Mouse (Mus musculus) intestine, embryonic 16.5 days (tissue): ENCODE data around the gene Ppcdc. TPM values are rescaled to one million over a fixed set of nuclear protein-coding genes. Genes with fewer than 3 reads are reported as not detected.
A peak's percentile ranks its signal among the peaks of the same experiment; 100 is the strongest.
"Not testable (repeated sequence)": the region's sequence is repeated elsewhere in the genome, so short reads cannot be mapped to it uniquely, and the experiment has no call there.

Experiments used
- ATAC-seq: fragments of 200-750 bp; cut with Nextera tagmentation; 2 replicates; pipeline ENCODE4 v1.8.0; 2017; ENCODE audit warnings: moderate TSS enrichment, moderate library complexity
- H3K27ac ChIP-seq: fragments of 300-500 bp; sonication (generic); 2 replicates; pipeline ENCODE4 v1.5.1; 2014; ENCODE audit warnings: mild to moderate bottlenecking, low read length
- H3K27me3 ChIP-seq: fragments of 300-500 bp; sonication (generic); replicated peaks from 2 replicates; pipeline ENCODE4 v1.6.1; 2014; ENCODE audit warnings: low read length, control low read depth, mixed read lengths; ENCODE audit not compliant: control insufficient read depth, insufficient read depth
- H3K36me3 ChIP-seq: fragments of 300-500 bp; sonication (generic); 2 replicates; pipeline ENCODE4 v1.6.1; 2014; ENCODE audit warnings: low read length, control low read depth; ENCODE audit not compliant: control insufficient read depth, insufficient read depth
- H3K4me1 ChIP-seq: fragments of 300-500 bp; sonication (generic); 2 replicates; pipeline ENCODE4 v1.6.1; 2014; ENCODE audit warnings: low read length, control low read depth, mixed read lengths; ENCODE audit not compliant: control insufficient read depth, insufficient read depth
- H3K4me2 ChIP-seq: fragments of 300-500 bp; sonication (generic); 2 replicates; pipeline ENCODE4 v1.6.1; 2014; ENCODE audit warnings: low read depth, low read length, control low read depth
- H3K4me3 ChIP-seq: fragments of 300-500 bp; sonication (generic); 2 replicates; pipeline ENCODE4 v1.5.1; 2014; ENCODE audit warnings: mild to moderate bottlenecking, low read length
- H3K9ac ChIP-seq: fragments of 300-500 bp; sonication (generic); 2 replicates; pipeline ENCODE4 v1.6.1; 2014; ENCODE audit warnings: low read depth, low read length
- H3K9me3 ChIP-seq: fragments of 300-500 bp; sonication (generic); 2 replicates; pipeline ENCODE4 v1.6.1; 2016; ENCODE audit warnings: low read length, control low read depth; ENCODE audit not compliant: control insufficient read depth
- WGBS: fragments of 180-500 bp; shearing (Covaris S2); extraction: QIAGEN DNeasy Blood & Tissue Kit; methylation state at CpG from one replicate; pipeline ENCODE4 v1.1.7; 2014; 5-methylcytosine and 5-hydroxymethylcytosine counted together
- polyA plus RNA-seq: library from polyadenylated mRNA; unstranded; fragments of >200 nt; fragmentation: Nextera tagmentation; extraction: Ambion mirVana; gene quantifications from 2 replicates; pipeline ENCODE4 v1.2.1, GENCODE M21; 2015

The Ppcdc gene
- polyA plus RNA-seq, 1 experiment from 2014 or later = 29.4 TPM

DNA sequence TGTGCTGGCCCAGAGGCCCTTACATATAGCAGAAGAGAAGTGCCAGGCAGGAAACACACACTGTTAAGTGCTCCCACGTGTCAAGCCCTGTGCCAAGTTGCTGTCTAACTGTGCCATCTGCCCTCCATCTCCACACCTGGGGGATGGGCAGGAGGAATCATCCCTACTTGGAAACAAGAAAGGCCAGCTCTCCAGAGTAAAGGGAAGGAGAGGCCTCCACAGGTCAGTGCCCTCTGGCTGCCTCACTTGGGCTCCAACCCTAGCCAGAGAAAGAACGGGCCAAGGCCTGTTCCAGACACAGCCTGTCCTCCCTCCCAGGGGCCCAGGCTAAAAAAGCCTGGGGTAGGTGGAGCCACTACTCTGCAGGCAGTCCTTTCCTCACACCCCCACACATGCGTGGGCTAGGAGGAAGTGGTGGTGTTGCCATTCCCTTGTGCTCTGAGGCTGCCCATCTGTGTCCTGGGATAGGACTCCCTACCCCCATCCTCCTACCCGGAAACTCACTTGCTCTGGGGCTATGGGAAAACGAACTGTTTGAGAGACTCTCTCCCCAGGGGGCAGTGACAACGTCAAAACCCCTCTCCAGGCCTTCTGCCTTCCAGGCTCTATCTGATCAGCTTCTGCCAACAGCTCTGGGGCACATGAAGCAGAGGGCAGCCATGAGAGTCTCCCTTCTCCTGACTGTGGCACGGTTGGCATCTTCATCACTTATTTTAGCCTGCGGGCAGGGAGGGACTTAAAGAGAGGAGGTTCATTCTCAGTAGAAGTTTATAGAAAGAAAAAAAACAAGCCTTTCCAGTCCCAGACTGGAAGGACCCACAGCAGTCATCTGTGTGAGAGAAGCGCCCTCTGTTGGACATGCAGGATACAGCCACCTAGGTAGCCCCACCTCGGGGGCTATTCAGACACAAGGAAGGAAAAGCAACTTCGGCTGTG, 6.6 kb downstream of the Ppcdc start:
- Histone ChIP-seq H3K9me3 (no peaks in the 10 kb centered on the region), H3K4me3 (no peak overlapping the region), H3K27ac (peak overlapping the region; percentile 84), H3K27me3 (no peaks in the 10 kb centered on the region), H3K9ac (peak overlapping the region; percentile 36), H3K4me1 (peaks cover 23% of the 10 kb centered on the region), H3K4me2 (0 out of 2 replicates have a peak overlapping the region, but pooled peaks have one; percentile 11), H3K36me3 (no peaks in the 10 kb centered on the region)
- WGBS = 11% methylated on average over 11 of the region's 11 CpGs
- ATAC-seq = peak; percentile 79

GRCm38 (mm10) chr9:57432480-57432879, 7.4 kb downstream of the Ppcdc start:
- H3K36me3 ChIP-seq = no peaks in the 10 kb centered on the region
- no peaks in the 10 kb centered on the region for H3K9me3 ChIP-seq
- H3K27me3 ChIP-seq = no peaks in the 10 kb centered on the region
- H3K27ac ChIP-seq = peak overlapping the region; percentile 84
- peak overlapping the region; percentile 36 for H3K9ac ChIP-seq
- peaks cover 26% of the 10 kb centered on the region for H3K4me1 ChIP-seq
- H3K4me2 ChIP-seq = no peak overlapping the region
- no peak for ATAC-seq
- WGBS = 92% methylated on average over 3 of the region's 3 CpGs
- H3K4me3 ChIP-seq = no peak overlapping the region

DNA sequence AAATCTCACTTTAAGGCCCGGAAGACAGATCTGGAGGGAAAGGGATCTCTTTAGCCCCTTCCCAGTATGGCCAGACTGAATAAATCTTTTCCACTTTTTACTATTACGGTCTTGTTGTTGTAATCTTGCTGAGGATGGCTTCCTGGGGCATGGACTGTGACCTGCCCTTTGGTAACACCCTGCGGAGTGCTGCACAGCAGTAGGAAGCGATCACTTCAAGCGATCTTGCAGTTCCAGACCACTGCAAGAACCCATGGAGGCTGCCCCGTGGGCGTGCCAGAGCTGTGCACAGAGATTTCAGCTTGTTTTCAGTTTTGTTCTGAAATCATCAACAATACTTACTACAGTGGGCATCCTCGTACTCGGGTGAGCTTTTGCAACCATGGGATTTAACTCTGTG, 8.7 kb downstream of the Ppcdc start:
- H3K27ac ChIP-seq = 0 out of 2 replicates have a peak overlapping the region, but pooled peaks have one; percentile 8
- H3K9me3 ChIP-seq = no peaks in the 10 kb centered on the region
- H3K4me1 ChIP-seq = peaks cover 26% of the 10 kb centered on the region
- H3K4me2 ChIP-seq = no peak overlapping the region
- H3K9ac ChIP-seq = no peak overlapping the region
- H3K27me3 ChIP-seq = no peaks in the 10 kb centered on the region
- no peaks in the 10 kb centered on the region for H3K36me3 ChIP-seq
- no peak overlapping the region for H3K4me3 ChIP-seq
- 53% methylated on average over 9 of the region's 9 CpGs for WGBS
- ATAC-seq = peak; percentile 55

DNA sequence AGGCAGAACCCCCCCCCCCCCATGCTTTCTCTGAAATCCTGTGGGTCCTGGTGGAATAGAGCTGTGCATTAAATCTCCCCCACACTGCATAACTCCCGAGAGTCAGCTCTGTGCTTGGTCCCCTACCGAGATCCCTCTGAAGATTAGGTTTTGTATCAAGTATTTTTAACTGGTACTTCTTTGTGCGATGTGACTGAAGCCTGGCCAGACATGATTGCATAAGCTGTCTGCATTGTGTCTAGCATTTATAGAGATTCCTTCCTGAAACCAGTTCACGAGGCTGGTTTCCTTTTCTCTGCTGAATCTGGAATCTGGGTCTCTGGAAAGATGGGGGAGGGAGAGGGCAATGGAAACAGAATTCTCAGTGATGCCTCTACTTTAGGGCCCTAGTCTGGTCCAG, 11.5 kb downstream of the Ppcdc start:
- no peak overlapping the region for H3K4me3 ChIP-seq
- H3K27ac ChIP-seq = no peak overlapping the region
- H3K4me1 ChIP-seq = peaks cover 23% of the 10 kb centered on the region
- WGBS = 52% methylated on average over 4 of the region's 4 CpGs
- H3K4me2 ChIP-seq = no peak overlapping the region
- no peak overlapping the region for H3K9ac ChIP-seq
- ATAC-seq = no peak
- no peaks in the 10 kb centered on the region for H3K27me3 ChIP-seq
- H3K9me3 ChIP-seq = no peaks in the 10 kb centered on the region
- H3K36me3 ChIP-seq = no peaks in the 10 kb centered on the region

DNA sequence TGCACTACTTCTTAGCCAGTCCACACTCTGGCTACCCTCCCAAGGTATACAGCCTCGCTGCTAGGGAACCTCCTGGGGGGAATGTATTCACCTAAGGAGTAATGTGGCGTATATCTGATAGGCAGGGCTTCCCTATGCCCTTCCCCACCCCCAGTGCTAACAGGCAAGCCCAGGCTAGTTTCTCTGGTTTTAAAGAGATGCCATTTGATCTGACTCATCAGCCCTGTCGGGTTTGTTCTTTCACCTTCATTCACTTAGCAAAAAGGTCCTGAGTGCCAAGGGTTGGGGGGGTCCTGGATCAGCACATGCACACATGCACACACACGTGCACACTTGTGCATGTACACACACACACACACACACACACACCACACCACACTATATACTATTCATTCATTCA, 12.0 kb downstream of the Ppcdc start:
- H3K9me3 ChIP-seq = no peaks in the 10 kb centered on the region
- no peak overlapping the region for H3K9ac ChIP-seq
- no peak overlapping the region for H3K27ac ChIP-seq
- no peak overlapping the region for H3K4me3 ChIP-seq
- H3K27me3 ChIP-seq = no peaks in the 10 kb centered on the region
- no peaks in the 10 kb centered on the region for H3K36me3 ChIP-seq
- 60% methylated on average over 4 of the region's 4 CpGs for WGBS
- no peak for ATAC-seq
- H3K4me2 ChIP-seq = no peak overlapping the region
- peaks cover 18% of the 10 kb centered on the region for H3K4me1 ChIP-seq

- H3K9ac ChIP-seq, H3K36me3 ChIP-seq, H3K4me2 ChIP-seq, ATAC-seq, H3K27ac ChIP-seq, H3K9me3 ChIP-seq, H3K4me3 ChIP-seq, H3K27me3 ChIP-seq: not testable (repeated sequence)
- H3K4me1 ChIP-seq = peaks cover 14% of the 10 kb centered on the region
- 92% methylated on average over 4 of the region's 4 CpGs for WGBS
These were observed 12.8 kb downstream of the Ppcdc start for GRCm38 (mm10) chr9:57427123-57427522.

DNA sequence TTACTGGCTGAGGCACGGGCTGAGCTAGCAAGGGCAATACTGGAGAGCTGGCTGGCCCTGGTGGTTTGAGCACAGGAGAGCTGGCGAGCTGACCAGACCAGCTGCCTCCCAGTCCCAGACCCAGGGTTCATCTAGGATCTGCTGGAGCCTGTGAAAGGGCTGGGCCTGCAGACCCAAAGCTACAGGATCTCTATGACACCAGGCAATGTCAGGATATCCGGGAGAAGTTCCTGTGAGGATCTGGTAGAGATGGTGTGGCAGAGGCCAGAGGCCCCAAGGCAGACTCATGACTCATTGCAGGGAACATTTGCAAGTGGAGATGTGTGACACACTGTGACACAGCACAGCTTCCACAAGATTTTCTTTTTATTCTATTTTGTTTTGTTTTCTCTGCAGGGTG, 14.8 kb downstream of the Ppcdc start:
- Histone ChIP-seq H3K27ac (0 out of 2 replicates have a peak overlapping the region, but pooled peaks have one; percentile 10), H3K27me3 (no peaks in the 10 kb centered on the region), H3K4me3 (no peak overlapping the region), H3K4me1 (peaks cover 26% of the 10 kb centered on the region), H3K36me3 (no peaks in the 10 kb centered on the region), H3K9ac (no peak overlapping the region), H3K9me3 (no peaks in the 10 kb centered on the region), H3K4me2 (no peak overlapping the region)
- 71% methylated on average over 3 of the region's 3 CpGs for WGBS
- no peak for ATAC-seq

DNA sequence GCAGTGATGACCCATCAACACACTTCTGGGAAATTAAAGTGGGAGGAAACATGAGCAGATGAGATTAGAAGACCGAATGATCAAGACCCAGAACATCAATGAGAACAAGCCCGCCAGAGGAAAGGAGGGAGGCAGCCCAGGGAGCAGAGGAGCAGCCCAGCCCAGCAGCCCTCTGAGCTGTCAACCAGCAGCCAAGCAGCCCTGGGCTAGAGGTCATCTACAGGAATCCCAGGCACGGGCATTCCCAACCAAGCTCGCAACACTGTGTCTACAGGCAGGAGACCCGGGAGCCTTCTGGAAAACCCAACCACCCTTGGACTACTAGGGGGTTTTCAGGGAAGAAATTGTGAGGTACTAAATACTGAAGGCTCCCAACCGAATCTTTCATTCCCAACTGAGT, 15.9 kb downstream of the Ppcdc start:
- Histone ChIP-seq H3K36me3 (no peaks in the 10 kb centered on the region), H3K9me3 (no peaks in the 10 kb centered on the region), H3K27me3 (no peaks in the 10 kb centered on the region), H3K4me3 (no peak overlapping the region), H3K4me1 (peaks cover 34% of the 10 kb centered on the region), H3K9ac (no peak overlapping the region), H3K27ac (no peak overlapping the region), H3K4me2 (no peak overlapping the region)
- no peak for ATAC-seq
- WGBS = 60% methylated on average over 6 of the region's 6 CpGs

DNA sequence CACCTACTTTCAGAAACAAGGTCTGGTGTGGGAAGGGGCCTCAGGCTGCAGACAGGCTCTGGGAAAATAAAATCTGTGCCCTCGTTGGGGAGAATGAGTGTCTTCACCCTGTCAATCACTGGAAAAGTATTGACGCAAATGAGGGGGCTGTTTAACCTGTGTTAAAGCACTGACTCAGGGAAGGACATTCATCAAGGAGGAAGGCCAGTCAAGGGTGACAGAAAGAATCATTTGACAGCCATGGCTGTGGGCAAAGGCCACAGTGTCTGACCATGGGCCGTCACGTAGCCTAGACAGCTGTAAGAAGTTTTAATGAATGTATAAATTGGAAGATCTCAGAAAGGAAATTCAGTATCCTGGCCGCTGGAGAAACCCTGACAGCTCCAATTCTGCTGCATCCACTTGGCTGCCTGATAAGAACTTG, 18.2 kb downstream of the Ppcdc start:
- no peak for ATAC-seq
- peak overlapping the region; percentile 99 for H3K27ac ChIP-seq
- 40% methylated on average over 5 of the region's 5 CpGs for WGBS
- no peaks in the 10 kb centered on the region for H3K27me3 ChIP-seq
- H3K9ac ChIP-seq = peak overlapping the region; percentile 60
- H3K9me3 ChIP-seq = no peaks in the 10 kb centered on the region
- peak overlapping the region; percentile 10; the same call in 1 of the 2 replicates for H3K4me2 ChIP-seq
- no peaks in the 10 kb centered on the region for H3K36me3 ChIP-seq
- H3K4me3 ChIP-seq = no peak overlapping the region
- peaks cover 30% of the 10 kb centered on the region for H3K4me1 ChIP-seq
